12 mouse cellular contexts compared by ENCODE assay signal in the genomic region with DNA sequence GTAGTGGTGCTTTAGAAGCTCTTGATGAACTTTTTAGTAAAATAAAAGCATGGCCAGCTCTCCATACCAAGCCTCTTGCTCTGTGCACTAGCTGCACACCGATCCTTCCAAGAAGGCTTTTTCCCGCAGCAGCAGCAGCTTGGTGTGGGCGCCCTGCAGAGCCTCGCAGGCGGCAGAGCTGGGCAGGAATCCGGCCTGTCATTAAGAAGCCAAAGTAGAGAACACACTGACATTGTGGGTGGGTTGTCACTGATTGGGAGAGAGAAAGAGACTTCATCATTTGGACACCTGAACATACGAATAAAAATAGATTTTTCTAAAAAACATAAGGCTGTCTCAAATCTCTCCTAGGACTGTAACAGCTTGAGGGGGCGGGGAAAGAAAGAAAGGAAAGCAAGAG.
DNase-seq lines count a peak whose midpoint lies in the region; ATAC-seq and TF ChIP-seq lines count a peak whose summit lies in the region.
"Had no signal": no experiment of that assay in that cellular context is flagged by ENCODE, and none has a peak within 500 bp of the region (broad histone marks: within the 10 kb centered on the region; RNA-seq: fewer than 3 reads in every experiment).

No protein-coding gene starts in this region.

- ATAC-seq in forebrain, embryonic 16.5 days, result peak; percentile 33; the same call in 1 of the 2 replicates

- 0 out of 2 replicates have a peak, but pooled peaks cover 3% of the 10 kb centered on the region for H3K4me1 ChIP-seq in forebrain, embryonic 16.5 days (replicated peaks; ENCODE audit: control insufficient read depth, insufficient read depth, low read length)
- no peaks in the 10 kb centered on the region for H3K4me1 ChIP-seq in forebrain, embryonic 10.5 days
- H3K4me1 ChIP-seq in cerebellum, adult 2 months (ENCODE audit: control insufficient read depth, insufficient read depth, low read length), result peaks cover 28% of the 10 kb centered on the region
- H3K4me1 ChIP-seq: lung, embryonic 15.5 days had no signal

- no peak for DNase-seq in forebrain, embryonic 10.5 days (ENCODE audit: extremely low spot score, low spot score)
- peak; percentile 69 to 80 for DNase-seq in cerebellum, adult 2 months
- peak; percentile 65 to 81 for DNase-seq in frontal cortex, postnatal 36 days (ENCODE audit: low spot score in 2 of 2)
- peak; percentile 74 to 92 for DNase-seq in left cerebral cortex, postnatal 25 days (ENCODE audit: low spot score in 2 of 2)
- no peak for DNase-seq in adrenal gland, adult 18-20 months (ENCODE audit: low spot score in 2 of 2)
- no peak for DNase-seq in lung, adult 18-20 months
- DNase-seq in adipocyte (ENCODE audit: low spot score), result no peak
- DNase-seq: gastrocnemius, postnatal 25 days; heart, postnatal 36 days; midbrain, embryonic 14.5 days had no signal

- no peak overlapping the region for H3K4me3 ChIP-seq in forebrain, embryonic 16.5 days (replicated peaks; ENCODE audit: low read length)
- H3K4me3 ChIP-seq in forebrain, embryonic 10.5 days, result no peak overlapping the region
- no peak overlapping the region for H3K4me3 ChIP-seq in cerebellum, adult 2 months (replicated peaks; ENCODE audit: insufficient read depth, low read depth, low read length)
- H3K4me3 ChIP-seq: lung, embryonic 15.5 days had no signal

- H3K9me3 ChIP-seq in forebrain, embryonic 16.5 days (ENCODE audit: control insufficient read depth, low read length), result no peaks in the 10 kb centered on the region
- no peaks in the 10 kb centered on the region for H3K9me3 ChIP-seq in forebrain, embryonic 10.5 days
- H3K9me3 ChIP-seq: lung, embryonic 15.5 days had no signal

- no peaks in the 10 kb centered on the region for H3K27me3 ChIP-seq in forebrain, embryonic 16.5 days (replicated peaks; ENCODE audit: control insufficient read depth, insufficient read depth, low read length)
- no peaks in the 10 kb centered on the region for H3K27me3 ChIP-seq in forebrain, embryonic 10.5 days (ENCODE audit: poor library complexity, severe bottlenecking)
- H3K27me3 ChIP-seq in cerebellum, adult 2 months (ENCODE audit: control insufficient read depth, insufficient read depth, low read length), result no peaks in the 10 kb centered on the region
- H3K27me3 ChIP-seq: lung, embryonic 15.5 days had no signal

- intact Hi-C loops in left cerebral cortex, postnatal 25 days (cut with DNase I), result loop anchor here (2.0 to 5.0 kb wide), 2 partner anchors 24 to 150 kb away; no protein-coding TSS in a partner anchor

- 0 out of 2 replicates have a peak overlapping the region, but pooled peaks have one; percentile 47 for H3K27ac ChIP-seq in forebrain, embryonic 16.5 days (ENCODE audit: low read length)
- no peak overlapping the region for H3K27ac ChIP-seq in forebrain, embryonic 10.5 days
- no peak overlapping the region; the same call in 1 of the 2 replicates for H3K27ac ChIP-seq in cerebellum, adult 2 months (ENCODE audit: insufficient read depth, low read length)
- H3K27ac ChIP-seq: lung, embryonic 15.5 days had no signal

- 60% methylated on average over 8 of the region's 8 CpGs for WGBS in forebrain, embryonic 16.5 days
- 78% methylated on average over 8 of the region's 8 CpGs for WGBS in forebrain, embryonic 10.5 days
- WGBS in cerebellum, adult 2 months, result 6% methylated on average over 8 of the region's 8 CpGs

- no peak overlapping the region for H3K4me2 ChIP-seq in forebrain, embryonic 16.5 days (ENCODE audit: low read length)
- H3K4me2 ChIP-seq: lung, embryonic 15.5 days had no signal

- no peak for TF ChIP-seq CTCF in cerebellum, adult 2 months (IDR thresholded peaks at IDR 0.05; ENCODE audit: borderline replicate concordance, insufficient read depth, low read depth, low read length)

- H3K9ac ChIP-seq in forebrain, embryonic 16.5 days (replicated peaks; ENCODE audit: low read depth, low read length), result no peak overlapping the region
- H3K9ac ChIP-seq: lung, embryonic 15.5 days had no signal

- H3K36me3 ChIP-seq in forebrain, embryonic 16.5 days (ENCODE audit: control insufficient read depth, insufficient read depth), result no peaks in the 10 kb centered on the region
- no peaks in the 10 kb centered on the region for H3K36me3 ChIP-seq in forebrain, embryonic 10.5 days (replicated peaks)
- H3K36me3 ChIP-seq: lung, embryonic 15.5 days had no signal

- TF ChIP-seq POLR2A in cerebellum, adult 2 months (IDR thresholded peaks at IDR 0.05; ENCODE audit: borderline replicate concordance, insufficient read depth, low read length), result no peak

Comparison
In these comparisons a context has a peak if more than half of its experiments do, and no peak if none do; other contexts are left out.
1. DNase-seq: peak in cerebellum, adult 2 months (2 of 2), frontal cortex, postnatal 36 days (2 of 2) and left cerebral cortex, postnatal 25 days (2 of 2); none in forebrain, embryonic 10.5 days (single experiment), adrenal gland, adult 18-20 months (0 of 2), lung, adult 18-20 months (0 of 2) and adipocyte (single experiment).